Mouse (Mus musculus) kidney, adult 11 months (tissue): ENCODE results near the gene 1700069L16Rik.

Experiments used
- DNase-seq: peaks from one replicate; pipeline ENCODE4 v3.0.0; 2022

Gene 1700069L16Rik

GRCm38 (mm10) chr5:113724446-113724845 is at the start of gene 1700069L16Rik:
Gene 1700069L16Rik (minus strand): TSS chr5:113724772.
- peak; percentile 45 for DNase-seq

GRCm38 (mm10) chr5:113773664-113774063 is 49.1 kb upstream of the 1700069L16Rik start:
- DNase-seq, result peak; percentile 84

GRCm38 (mm10) chr5:113772905-113773519 is 48.4 kb upstream of the 1700069L16Rik start:
- DNase-seq, result no peak

GRCm38 (mm10) chr5:113772450-113772895 is 47.9 kb upstream of the 1700069L16Rik start, which contains the start of the genes Sart3 and Iscu:
Gene Sart3 (minus strand): TSS chr5:113772510.
Gene Iscu (plus strand): TSS chr5:113772748.
- peak; percentile 91 for DNase-seq

- DNase-seq, result peak; percentile 89
Measured at GRCm38 (mm10) chr5:113771213-113772162, 46.9 kb upstream of the 1700069L16Rik start.

GRCm38 (mm10) chr5:113768806-113769205 is 44.2 kb upstream of the 1700069L16Rik start:
- DNase-seq, result no peak

- DNase-seq, result no peak
Measured at GRCm38 (mm10) chr5:113765641-113766526, 41.3 kb upstream of the 1700069L16Rik start.

- DNase-seq, result no peak
Measured at GRCm38 (mm10) chr5:113764426-113764825, 39.9 kb upstream of the 1700069L16Rik start.

- no peak for DNase-seq
Measured at GRCm38 (mm10) chr5:113761585-113761984, 37.0 kb upstream of the 1700069L16Rik start.

GRCm38 (mm10) chr5:113755347-113756030 is 30.9 kb upstream of the 1700069L16Rik start:
- no peak for DNase-seq

- no peak for DNase-seq
Measured at GRCm38 (mm10) chr5:113751521-113752157, 27.1 kb upstream of the 1700069L16Rik start.

- DNase-seq, result no peak
Measured at GRCm38 (mm10) chr5:113748556-113749331, 24.2 kb upstream of the 1700069L16Rik start.

- DNase-seq, result no peak
Measured at GRCm38 (mm10) chr5:113747629-113748028, 23.1 kb upstream of the 1700069L16Rik start.

GRCm38 (mm10) chr5:113737607-113738237 is 13.2 kb upstream of the 1700069L16Rik start:
- DNase-seq, result no peak

- DNase-seq, result peak; percentile 7
Measured at GRCm38 (mm10) chr5:113736522-113737164, 12.1 kb upstream of the 1700069L16Rik start.

- no peak for DNase-seq
Measured at GRCm38 (mm10) chr5:113736113-113736502, 11.5 kb upstream of the 1700069L16Rik start.

- DNase-seq, result peak; percentile 93
Measured at GRCm38 (mm10) chr5:113735345-113736112, 11.0 kb upstream of the 1700069L16Rik start, which contains the start of gene Ficd. Gene Ficd (plus strand): TSS chr5:113735803.

GRCm38 (mm10) chr5:113735023-113735344 is 10.4 kb upstream of the 1700069L16Rik start:
- no peak for DNase-seq

GRCm38 (mm10) chr5:113734376-113734775 is 9.8 kb upstream of the 1700069L16Rik start:
- DNase-seq, result no peak
